In genomic region chr12:104002569-104003237, GRCm38 (mm10) we compare ENCODE assay signal across 11 mouse cellular contexts. TPM values are rescaled to one million over a fixed set of nuclear protein-coding genes. Genes with fewer than 3 reads are reported as not detected.
DNase-seq lines count a peak whose midpoint lies in the region; ATAC-seq lines count a peak whose summit lies in the region.
"Had no signal": no experiment of that assay in that cellular context is flagged by ENCODE, and none has a peak within 500 bp of the region (broad histone marks: within the 10 kb centered on the region; RNA-seq: fewer than 3 reads in every experiment).

No protein-coding gene starts in this region.

- H3K36me3 ChIP-seq in lung, embryonic 15.5 days = no peaks in the 10 kb centered on the region
- H3K36me3 ChIP-seq: embryonic facial prominence, embryonic 12.5 days had no signal

- no peaks in the 10 kb centered on the region for H3K27me3 ChIP-seq in lung, embryonic 15.5 days
- H3K27me3 ChIP-seq: embryonic facial prominence, embryonic 12.5 days had no signal

- H3K4me2 ChIP-seq in lung, embryonic 15.5 days = no peak overlapping the region
- H3K4me2 ChIP-seq: embryonic facial prominence, embryonic 12.5 days had no signal

- no peak overlapping the region for H3K9ac ChIP-seq in lung, embryonic 15.5 days
- H3K9ac ChIP-seq: embryonic facial prominence, embryonic 12.5 days had no signal

- DNase-seq in urinary bladder, adult 18-20 months (ENCODE audit: low spot score in 2 of 2) = peak; percentile 33 to 83
- no peak for DNase-seq in urinary bladder, postnatal 10 days (ENCODE audit: low spot score)
- peak; percentile 70 to 76 for DNase-seq in heart, postnatal 10 days
- DNase-seq in spleen, adult 18-20 months = no peak
- no peak for DNase-seq in natural killer cell, adult 2 months (ENCODE audit: low spot score in 2 of 2)
- no peak for DNase-seq in thymus, adult 18-20 months
- DNase-seq: thymus, postnatal 36 days had no signal

- H3K4me1 ChIP-seq in lung, embryonic 15.5 days = peaks cover 19% of the 10 kb centered on the region
- H3K4me1 ChIP-seq: embryonic facial prominence, embryonic 12.5 days had no signal

- H3K4me3 ChIP-seq in lung, embryonic 15.5 days = no peak overlapping the region
- H3K4me3 ChIP-seq: embryonic facial prominence, embryonic 12.5 days had no signal

- intact Hi-C loops in heart, postnatal 10 days (cut with DNase I) = no loop called here

- 20% methylated on average over 10 of the region's 10 CpGs for WGBS in lung, embryonic 15.5 days

- peak; percentile 61; the same call in 1 of the 2 replicates for ATAC-seq in lung, embryonic 15.5 days (ENCODE audit: borderline replicate concordance, extremely low read depth, low FRiP score, low TSS enrichment)
- no peak for ATAC-seq in activated CD4-positive, CD25-positive, alpha-beta regulatory T cell, adult 4 months

- peak overlapping the region; percentile 79 for H3K27ac ChIP-seq in lung, embryonic 15.5 days
- H3K27ac ChIP-seq: embryonic facial prominence, embryonic 12.5 days had no signal

- no peaks in the 10 kb centered on the region for H3K9me3 ChIP-seq in lung, embryonic 15.5 days
- H3K9me3 ChIP-seq: embryonic facial prominence, embryonic 12.5 days had no signal

RNA-seq across cellular contexts. Expression of gene Serpina9, which starts 10.9 kb away (rescaled TPM):
- total RNA-seq in heart, postnatal 10 days (2021) = not detected
- 0.24 and 0.32 TPM in 2 replicates for polyA plus RNA-seq in lung, embryonic 15.5 days (2015; fragmentation: Nextera tagmentation; extraction: Ambion mirVana)
- polyA plus RNA-seq in activated CD4-positive, CD25-positive, alpha-beta regulatory T cell, adult 4 months (2017; shearing (Covaris generic)) = 1 to 10 TPM; 1.1 to 1.3 TPM

RNA-seq across cellular contexts. Expression of gene Serpina11, which starts 12.9 kb away (rescaled TPM):
- total RNA-seq in heart, postnatal 10 days (2021) = not detected
- polyA plus RNA-seq in lung, embryonic 15.5 days (2015; fragmentation: Nextera tagmentation; extraction: Ambion mirVana) = not detected in 2 replicates
- not detected for polyA plus RNA-seq in activated CD4-positive, CD25-positive, alpha-beta regulatory T cell, adult 4 months (2017; shearing (Covaris generic))
- total RNA-seq: layer of hippocampus, adult 18-20 months had no signal
- polyA plus RNA-seq: embryonic facial prominence, embryonic 12.5 days had no signal

RNA-seq across cellular contexts. Expression of gene Serpina12, which starts 41.5 kb away (rescaled TPM):
- not detected for total RNA-seq in heart, postnatal 10 days (2021)
- polyA plus RNA-seq in lung, embryonic 15.5 days (2015; fragmentation: Nextera tagmentation; extraction: Ambion mirVana) = not detected in 2 replicates
- polyA plus RNA-seq in activated CD4-positive, CD25-positive, alpha-beta regulatory T cell, adult 4 months (2017; shearing (Covaris generic)) = not detected
- total RNA-seq: layer of hippocampus, adult 18-20 months had no signal
- polyA plus RNA-seq: embryonic facial prominence, embryonic 12.5 days had no signal

RNA-seq across cellular contexts. Expression of gene Serpina1e, which starts 43.9 kb away (rescaled TPM):
- total RNA-seq in heart, postnatal 10 days (2021) = not detected
- 0.40 and 1.1 TPM in 2 replicates for polyA plus RNA-seq in lung, embryonic 15.5 days (2015; fragmentation: Nextera tagmentation; extraction: Ambion mirVana)
- not detected for polyA plus RNA-seq in activated CD4-positive, CD25-positive, alpha-beta regulatory T cell, adult 4 months (2017; shearing (Covaris generic))
- total RNA-seq: layer of hippocampus, adult 18-20 months had no signal
- polyA plus RNA-seq: embryonic facial prominence, embryonic 12.5 days had no signal

Comparison
In these comparisons a context has a peak if more than half of its experiments do, and no peak if none do; other contexts are left out.
1. DNase-seq: peak in urinary bladder, adult 18-20 months (2 of 2) and heart, postnatal 10 days (2 of 2); none in urinary bladder, postnatal 10 days (single experiment), spleen, adult 18-20 months (0 of 2), natural killer cell, adult 2 months (0 of 2) and thymus, adult 18-20 months (0 of 2).